In the genomic region with DNA sequence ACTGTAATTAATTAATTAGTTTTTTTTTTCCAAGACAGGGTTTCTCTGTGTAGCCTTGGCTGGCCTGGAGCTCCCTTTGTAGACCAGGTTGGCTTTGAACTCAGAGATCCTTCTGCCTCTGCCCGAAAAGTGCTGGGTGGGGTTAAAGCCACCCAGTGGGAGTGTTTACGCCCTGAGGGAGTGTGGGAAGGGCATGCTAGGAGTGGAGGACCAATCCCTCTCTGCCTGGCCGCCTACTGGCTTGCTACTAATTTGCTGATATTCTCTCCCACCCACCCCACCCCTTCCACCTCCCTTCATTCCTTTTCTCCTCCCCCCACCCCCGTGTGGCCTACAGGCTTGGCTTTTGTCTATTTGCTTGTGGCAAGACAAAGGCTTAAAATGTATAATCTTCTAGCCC, we compare ENCODE assay signal across 1 mouse cellular context.
TF ChIP-seq lines count a peak whose summit lies in the region.

No protein-coding gene starts in this region.

TF ChIP-seq in ES-E14, 5 proteins besides CTCF, POLR2A, EP300 and RAD21:
- no peak for TF ChIP-seq MAFK (IDR thresholded peaks at IDR 0.05; ENCODE audit: insufficient read depth, low read depth, low read length)
- TF ChIP-seq CHD2 (IDR thresholded peaks at IDR 0.05; ENCODE audit: low read depth, low read length): no peak
- no peak for TF ChIP-seq HCFC1 (IDR thresholded peaks at IDR 0.05; ENCODE audit: borderline replicate concordance, insufficient read depth, low read length)
- TF ChIP-seq ZNF384 (IDR thresholded peaks at IDR 0.05; ENCODE audit: low read depth, low read length): no peak
- TF ChIP-seq ZC3H11A (IDR thresholded peaks at IDR 0.05; ENCODE audit: borderline replicate concordance, low read depth, low read length): no peak
